Mouse (Mus musculus): ENCODE measurements around the gene Arhgef25. TPM values are rescaled to one million over a fixed set of nuclear protein-coding genes. Genes with fewer than 3 reads are reported as not detected.
"Not testable (repeated sequence)": the region's sequence is repeated elsewhere in the genome, so short reads cannot be mapped to it uniquely, and the experiment has no call there.

Gene Arhgef25
- polyA plus RNA-seq, 1 experiment from 2014 or later = 32.7 TPM

DNA sequence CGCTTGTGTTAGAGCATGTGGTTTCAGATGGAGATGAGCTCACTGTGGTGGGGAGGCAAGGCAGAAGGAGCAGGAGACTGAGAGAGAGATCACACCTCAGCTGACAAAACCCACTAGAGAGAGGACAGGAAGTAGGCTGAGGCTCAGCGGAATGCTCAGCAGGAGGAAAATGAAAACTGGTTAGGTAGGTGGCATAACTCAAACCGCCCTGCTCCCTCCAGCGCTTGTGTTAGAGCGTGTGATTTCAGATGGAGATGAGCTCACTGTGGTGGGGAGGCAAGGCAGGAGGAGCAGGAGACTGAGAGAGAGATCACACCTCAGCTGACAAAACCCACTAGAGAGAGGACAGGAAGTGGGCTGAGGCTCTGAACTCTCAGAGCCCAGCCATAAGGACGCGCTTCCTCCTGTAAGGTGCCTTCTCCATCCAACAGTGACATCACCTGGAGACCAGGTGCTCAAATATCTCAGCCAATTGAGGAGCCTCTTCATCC lies 27.1 kb downstream of the Arhgef25 start:
- 59% methylated on average over 7 of the region's 7 CpGs for WGBS

DNA sequence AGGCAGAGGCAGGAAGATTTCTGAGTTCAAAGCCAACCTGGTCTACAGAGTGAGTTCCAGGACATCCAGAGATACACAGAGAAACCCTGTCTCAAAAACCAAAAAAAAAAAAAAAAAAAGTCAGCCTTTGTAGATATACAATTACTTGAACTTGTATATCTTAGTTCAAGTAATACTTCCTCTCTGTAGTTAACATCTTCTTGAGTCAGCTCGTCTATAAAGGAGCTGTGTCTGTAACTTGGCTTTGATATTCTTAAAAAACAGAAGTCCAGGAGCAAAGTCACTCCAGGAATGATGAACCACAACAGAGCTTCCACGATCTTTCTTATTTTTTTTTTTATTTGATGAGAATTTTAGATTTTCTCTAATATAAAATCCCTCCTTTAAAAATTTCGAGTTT lies 29.2 kb downstream of the Arhgef25 start:
- H3K4me2 ChIP-seq = no peak overlapping the region
- H3K4me3 ChIP-seq (replicated peaks) = no peak overlapping the region
- no peaks in the 10 kb centered on the region for H3K27me3 ChIP-seq (replicated peaks)
- no peak overlapping the region for H3K27ac ChIP-seq (replicated peaks)
- H3K9me3 ChIP-seq (replicated peaks) = no peaks in the 10 kb centered on the region
- H3K36me3 ChIP-seq = no peaks in the 10 kb centered on the region
- H3K9ac ChIP-seq (replicated peaks) = no peak overlapping the region
- ATAC-seq (ENCODE audit: low FRiP score) = no peak
- peaks cover 5% of the 10 kb centered on the region for H3K4me1 ChIP-seq
- WGBS = 82% methylated on average over 3 of the region's 3 CpGs

More for the DNA sequence above, 27.1 kb downstream of the Arhgef25 start:
- not testable (repeated sequence) for H3K27me3 ChIP-seq (replicated peaks); H3K9ac ChIP-seq (replicated peaks); H3K9me3 ChIP-seq (replicated peaks); ATAC-seq (ENCODE audit: low FRiP score); H3K27ac ChIP-seq (replicated peaks); H3K4me2 ChIP-seq; H3K4me3 ChIP-seq (replicated peaks); H3K36me3 ChIP-seq
- peaks cover 20% of the 10 kb centered on the region for H3K4me1 ChIP-seq

- Histone ChIP-seq H3K4me2 (no peak overlapping the region), H3K9ac (replicated peaks) (no peak overlapping the region), H3K27ac (replicated peaks) (no peak overlapping the region), H3K36me3 (no peaks in the 10 kb centered on the region), H3K9me3 (replicated peaks) (no peaks in the 10 kb centered on the region), H3K4me3 (replicated peaks) (no peak overlapping the region), H3K4me1 (peaks cover 5% of the 10 kb centered on the region), H3K27me3 (replicated peaks) (no peaks in the 10 kb centered on the region)
- no peak for ATAC-seq (ENCODE audit: low FRiP score)
- 83% methylated on average over 9 of the region's 9 CpGs for WGBS
Observed at GRCm38 (mm10) chr10:127160081-127160480, 29.8 kb downstream of the Arhgef25 start.

GRCm38 (mm10) chr10:127158471-127158870 lies 31.4 kb downstream of the Arhgef25 start:
- Histone ChIP-seq H3K9ac (replicated peaks) (no peak overlapping the region), H3K9me3 (replicated peaks) (no peaks in the 10 kb centered on the region), H3K4me3 (replicated peaks) (no peak overlapping the region), H3K27ac (replicated peaks) (no peak overlapping the region), H3K4me1 (no peaks in the 10 kb centered on the region), H3K36me3 (no peaks in the 10 kb centered on the region), H3K4me2 (no peak overlapping the region), H3K27me3 (replicated peaks) (no peaks in the 10 kb centered on the region)
- ATAC-seq (ENCODE audit: low FRiP score) = no peak
- 86% methylated on average over 3 of the region's 3 CpGs for WGBS

DNA sequence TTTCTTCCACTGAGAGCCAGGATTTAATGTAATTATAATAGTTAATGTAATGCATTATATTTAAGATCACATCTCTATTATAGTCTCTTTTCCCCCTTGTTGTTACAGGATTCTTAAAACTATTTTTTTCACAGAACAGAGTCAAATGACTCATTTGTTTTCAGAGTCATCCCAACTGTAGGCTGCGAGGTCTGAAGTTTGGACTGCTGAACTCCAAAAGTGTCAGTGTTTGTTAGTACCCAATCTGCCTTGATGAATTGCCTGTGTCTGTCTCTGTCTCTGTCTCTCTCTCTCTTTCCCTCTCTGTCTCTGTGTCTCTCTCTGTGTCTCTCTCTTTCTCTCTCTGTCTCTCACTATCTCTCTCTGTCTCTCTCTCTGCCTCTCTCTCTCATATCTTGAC lies 33.4 kb downstream of the Arhgef25 start:
- H3K9me3 ChIP-seq (replicated peaks) = no peaks in the 10 kb centered on the region
- 88% methylated on average over 1 of the region's 1 CpGs for WGBS
- ATAC-seq (ENCODE audit: low FRiP score) = no peak

GRCm38 (mm10) chr10:127156089-127156488 lies 33.8 kb downstream of the Arhgef25 start:
- Histone ChIP-seq H3K27ac (replicated peaks) (no peak overlapping the region), H3K9ac (replicated peaks) (no peak overlapping the region), H3K4me3 (replicated peaks) (no peak overlapping the region), H3K9me3 (replicated peaks) (no peaks in the 10 kb centered on the region), H3K36me3 (no peaks in the 10 kb centered on the region), H3K4me1 (no peaks in the 10 kb centered on the region), H3K4me2 (no peak overlapping the region), H3K27me3 (replicated peaks) (no peaks in the 10 kb centered on the region)
- no peak for ATAC-seq (ENCODE audit: low FRiP score)
- WGBS = 100% methylated on average over 1 of the region's 1 CpGs

More for the DNA sequence above, 33.4 kb downstream of the Arhgef25 start:
- Histone ChIP-seq H3K4me1 (no peaks in the 10 kb centered on the region), H3K9ac (replicated peaks) (no peak overlapping the region), H3K27me3 (replicated peaks) (no peaks in the 10 kb centered on the region), H3K36me3 (no peaks in the 10 kb centered on the region), H3K27ac (replicated peaks) (no peak overlapping the region), H3K4me2 (no peak overlapping the region), H3K4me3 (replicated peaks) (no peak overlapping the region)

DNA sequence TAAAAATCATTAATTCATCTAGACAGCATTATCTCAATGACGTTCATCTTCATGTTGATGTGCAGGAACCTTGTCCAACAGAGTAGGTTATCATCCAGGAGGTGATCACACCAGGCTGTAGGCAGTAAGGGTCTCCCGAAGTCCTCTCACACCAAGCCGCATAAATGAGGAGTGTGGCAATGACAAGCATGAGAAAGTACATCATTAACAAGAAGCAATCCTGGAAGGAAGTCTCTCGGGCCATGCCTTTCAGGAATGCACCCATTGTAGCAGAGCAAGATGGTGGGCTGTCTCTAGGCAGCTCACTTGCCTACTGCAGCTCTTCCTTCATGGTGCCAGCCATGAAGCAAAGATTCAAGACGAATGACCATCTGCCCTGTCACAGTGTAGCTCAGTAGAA lies 35.2 kb downstream of the Arhgef25 start:
- H3K27me3 ChIP-seq (replicated peaks) = no peaks in the 10 kb centered on the region
- no peak overlapping the region for H3K27ac ChIP-seq (replicated peaks)
- no peak overlapping the region for H3K4me2 ChIP-seq
- no peaks in the 10 kb centered on the region for H3K36me3 ChIP-seq
- ATAC-seq (ENCODE audit: low FRiP score) = no peak
- no peak overlapping the region for H3K9ac ChIP-seq (replicated peaks)
- no peak overlapping the region for H3K4me3 ChIP-seq (replicated peaks)
- no peaks in the 10 kb centered on the region for H3K9me3 ChIP-seq (replicated peaks)
- WGBS = 89% methylated on average over 5 of the region's 5 CpGs
- H3K4me1 ChIP-seq = no peaks in the 10 kb centered on the region

DNA sequence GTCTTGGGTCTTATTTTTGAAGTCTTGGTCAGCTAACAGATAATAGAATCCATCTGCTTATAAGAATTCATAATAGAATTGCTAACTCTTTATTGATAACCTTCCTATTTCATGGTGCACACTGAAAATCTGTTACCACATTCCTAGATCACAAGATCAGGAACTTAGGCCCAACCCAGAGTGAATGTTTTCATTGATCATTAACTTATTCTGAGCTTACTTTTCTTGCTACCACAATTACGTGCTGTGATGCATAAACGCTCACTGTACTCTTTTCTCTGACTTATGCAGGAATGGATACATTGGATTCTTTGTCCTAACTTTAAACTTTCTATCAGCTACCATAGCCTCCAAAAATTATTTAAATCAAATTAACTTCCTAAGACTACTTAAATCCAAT lies 35.6 kb downstream of the Arhgef25 start:
- Histone ChIP-seq H3K4me1 (no peaks in the 10 kb centered on the region), H3K9me3 (replicated peaks) (no peaks in the 10 kb centered on the region), H3K4me2 (no peak overlapping the region), H3K36me3 (no peaks in the 10 kb centered on the region), H3K4me3 (replicated peaks) (no peak overlapping the region), H3K9ac (replicated peaks) (no peak overlapping the region), H3K27me3 (replicated peaks) (no peaks in the 10 kb centered on the region), H3K27ac (replicated peaks) (no peak overlapping the region)
- WGBS = 96% methylated on average over 2 of the region's 2 CpGs
- ATAC-seq (ENCODE audit: low FRiP score) = no peak

- Histone ChIP-seq H3K4me3 (replicated peaks) (no peak overlapping the region), H3K27ac (replicated peaks) (no peak overlapping the region), H3K36me3 (no peaks in the 10 kb centered on the region), H3K9ac (replicated peaks) (no peak overlapping the region), H3K4me1 (no peaks in the 10 kb centered on the region), H3K27me3 (replicated peaks) (no peaks in the 10 kb centered on the region), H3K9me3 (replicated peaks) (no peaks in the 10 kb centered on the region), H3K4me2 (no peak overlapping the region)
- ATAC-seq (ENCODE audit: low FRiP score) = no peak
- WGBS = 97% methylated on average over 7 of the region's 7 CpGs
Observed at GRCm38 (mm10) chr10:127153323-127153722, 36.6 kb downstream of the Arhgef25 start.

DNA sequence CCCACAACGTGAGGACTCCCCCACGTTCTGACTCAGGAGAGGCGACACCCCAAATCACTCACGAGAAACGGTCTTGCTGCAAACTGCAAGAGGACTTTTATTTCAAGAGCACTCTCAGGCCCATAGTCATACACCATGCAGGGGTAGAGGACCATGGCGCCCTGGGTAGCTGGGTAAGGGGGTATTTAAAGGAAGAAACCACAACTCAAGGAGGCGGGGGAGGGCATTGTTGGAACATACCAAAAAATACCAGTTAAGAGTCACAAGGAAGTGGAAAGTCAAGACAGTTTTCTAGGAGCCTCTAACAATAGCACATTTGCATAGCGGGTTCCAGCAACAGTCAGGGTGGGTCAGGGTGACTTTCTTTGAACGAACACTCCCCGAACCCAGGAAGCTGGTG lies 37.3 kb downstream of the Arhgef25 start:
- not testable (repeated sequence) for H3K36me3 ChIP-seq; H3K27me3 ChIP-seq (replicated peaks); H3K4me2 ChIP-seq; H3K27ac ChIP-seq (replicated peaks); H3K9me3 ChIP-seq (replicated peaks); H3K4me3 ChIP-seq (replicated peaks); H3K9ac ChIP-seq (replicated peaks); H3K4me1 ChIP-seq; ATAC-seq (ENCODE audit: low FRiP score)
- 90% methylated on average over 10 of the region's 10 CpGs for WGBS

DNA sequence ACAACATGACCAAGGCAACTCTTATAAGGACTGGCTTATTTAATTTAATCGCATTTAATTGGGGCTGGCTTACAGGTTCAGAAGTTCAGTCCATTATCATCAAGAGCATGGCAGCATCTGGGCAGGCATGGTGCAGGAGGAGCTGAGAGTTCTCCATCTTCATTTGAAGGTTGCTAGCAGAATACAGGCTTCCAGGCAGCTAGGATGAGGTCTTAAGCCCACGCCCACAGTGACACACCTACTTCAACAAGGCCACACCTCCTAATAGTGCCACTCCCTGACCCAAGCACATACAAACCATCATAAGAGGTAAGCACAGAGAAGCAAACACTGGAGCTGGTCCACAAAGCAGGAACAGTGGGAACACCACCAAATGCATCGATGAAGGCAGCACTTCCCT lies 38.6 kb downstream of the Arhgef25 start:
- H3K9ac ChIP-seq (replicated peaks); ATAC-seq (ENCODE audit: low FRiP score); H3K27ac ChIP-seq (replicated peaks); H3K4me3 ChIP-seq (replicated peaks); H3K4me2 ChIP-seq; H3K9me3 ChIP-seq (replicated peaks); H3K4me1 ChIP-seq; H3K27me3 ChIP-seq (replicated peaks); H3K36me3 ChIP-seq: not testable (repeated sequence)
- WGBS = 94% methylated on average over 3 of the region's 3 CpGs

GRCm38 (mm10) chr10:127150471-127150872 lies 39.4 kb downstream of the Arhgef25 start:
- ATAC-seq (ENCODE audit: low FRiP score) = no peak
- WGBS = 85% methylated on average over 4 of the region's 4 CpGs
- Histone ChIP-seq H3K4me3 (replicated peaks) (no peak overlapping the region), H3K4me2 (no peak overlapping the region), H3K36me3 (no peaks in the 10 kb centered on the region), H3K27me3 (replicated peaks) (no peaks in the 10 kb centered on the region), H3K9ac (replicated peaks) (no peak overlapping the region), H3K4me1 (no peaks in the 10 kb centered on the region), H3K27ac (replicated peaks) (no peak overlapping the region), H3K9me3 (replicated peaks) (no peaks in the 10 kb centered on the region)

GRCm38 (mm10) chr10:127147135-127147534 lies 42.7 kb downstream of the Arhgef25 start:
- 78% methylated on average over 6 of the region's 6 CpGs for WGBS

More at GRCm38 (mm10) chr10:127147135-127147534, 42.7 kb downstream of the Arhgef25 start:
- H3K27ac ChIP-seq (replicated peaks) = no peak overlapping the region
- H3K4me3 ChIP-seq (replicated peaks) = no peak overlapping the region
- no peaks in the 10 kb centered on the region for H3K36me3 ChIP-seq
- H3K9me3 ChIP-seq (replicated peaks) = no peaks in the 10 kb centered on the region
- ATAC-seq (ENCODE audit: low FRiP score) = no peak
- H3K4me1 ChIP-seq = no peaks in the 10 kb centered on the region
- no peak overlapping the region for H3K9ac ChIP-seq (replicated peaks)
- no peaks in the 10 kb centered on the region for H3K27me3 ChIP-seq (replicated peaks)
- no peak overlapping the region for H3K4me2 ChIP-seq
